Mouse (Mus musculus): ENCODE measurements at regions not wholly inside any gene's neighbourhood (a gene's known extent, or its start where the extent isn't known, plus 50 kb on each side); places are given as distances from the start of the nearest gene placed in this dataset.
A peak's percentile ranks its signal among the peaks of the same experiment; 100 is the strongest.

DNA sequence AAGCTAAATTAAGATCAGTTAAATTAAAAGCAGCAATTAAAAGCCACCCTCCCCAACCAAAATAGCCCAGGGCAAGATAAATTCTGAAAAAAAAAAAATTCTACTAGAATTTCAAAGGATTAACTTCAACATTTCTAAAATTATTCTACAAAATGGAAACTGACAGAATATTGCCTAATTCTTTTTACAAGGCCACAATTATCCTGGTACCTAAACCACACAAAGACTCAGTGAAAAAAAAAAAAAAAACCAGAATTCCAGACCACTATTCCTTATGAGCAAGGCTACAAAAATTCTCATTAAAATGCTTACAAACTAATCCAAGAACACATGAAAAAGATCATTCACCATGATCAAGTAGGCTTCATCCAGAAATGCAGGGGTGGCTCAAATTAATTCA is 174.5 kb upstream of the Car8 start:
- Histone ChIP-seq H3K27ac (no peak overlapping the region), H3K27me3 (ENCODE audit: insufficient read depth, poor library complexity, severe bottlenecking) (no peaks in the 10 kb centered on the region), H3K9me3 (no peaks in the 10 kb centered on the region), H3K4me3 (no peak overlapping the region), H3K4me1 (peaks cover 5% of the 10 kb centered on the region), H3K36me3 (no peaks in the 10 kb centered on the region)
- no peak for DNase-seq (ENCODE audit: low spot score)

DNA sequence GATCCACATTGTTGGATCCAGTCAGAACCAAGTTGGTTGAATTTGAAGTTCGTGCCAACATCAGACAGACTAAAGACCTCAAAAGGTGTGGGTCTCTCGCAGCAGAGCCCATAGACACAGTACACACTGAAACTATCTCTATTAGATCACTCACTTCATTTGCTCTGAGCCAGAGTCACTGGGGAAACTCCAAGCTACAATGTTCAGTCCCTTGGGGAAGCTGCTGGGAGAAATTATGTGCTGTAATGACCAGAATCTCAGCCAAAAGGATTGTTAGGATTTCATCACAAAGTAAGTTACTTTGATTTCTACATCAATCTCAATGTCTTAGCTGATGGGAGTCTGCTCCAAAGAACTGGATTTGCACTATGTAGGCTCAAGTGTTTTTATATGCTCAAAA is 161.2 kb upstream of the Car8 start:
- WGBS = 81% methylated on average over 2 of the region's 2 CpGs
- no peak for DNase-seq (ENCODE audit: low spot score)

DNA sequence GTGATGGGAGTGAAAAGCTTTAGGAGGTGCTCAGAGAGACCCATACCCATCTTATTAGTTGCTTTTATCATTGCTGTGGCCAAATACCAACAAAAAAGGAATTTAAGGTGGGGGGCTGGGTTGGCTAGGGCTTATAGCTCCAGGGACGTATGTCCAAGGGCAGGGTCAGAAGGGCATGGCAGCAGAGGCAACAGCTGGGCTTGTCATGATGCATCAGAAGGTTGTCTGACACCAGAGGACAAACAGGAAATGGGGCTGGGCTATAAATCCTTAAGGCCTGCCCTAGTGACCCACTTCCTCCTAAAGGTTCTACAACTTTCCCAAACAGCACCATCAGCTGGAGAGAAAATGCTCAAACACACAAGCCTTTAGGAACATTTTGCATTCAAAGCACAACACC is 160.6 kb upstream of the Car8 start:
- Histone ChIP-seq H3K27me3 (ENCODE audit: insufficient read depth, poor library complexity, severe bottlenecking) (no peaks in the 10 kb centered on the region), H3K27ac (no peak overlapping the region), H3K4me3 (no peak overlapping the region), H3K36me3 (no peaks in the 10 kb centered on the region), H3K4me1 (no peaks in the 10 kb centered on the region), H3K9me3 (no peaks in the 10 kb centered on the region)
- WGBS = 47% methylated on average over 1 of the region's 1 CpGs
- no peak for DNase-seq (ENCODE audit: low spot score)

More for the DNA sequence above, 161.2 kb upstream of the Car8 start:
- Histone ChIP-seq H3K27me3 (ENCODE audit: insufficient read depth, poor library complexity, severe bottlenecking) (no peaks in the 10 kb centered on the region), H3K27ac (no peak overlapping the region), H3K4me1 (no peaks in the 10 kb centered on the region), H3K4me3 (no peak overlapping the region), H3K36me3 (no peaks in the 10 kb centered on the region), H3K9me3 (no peaks in the 10 kb centered on the region)

DNA sequence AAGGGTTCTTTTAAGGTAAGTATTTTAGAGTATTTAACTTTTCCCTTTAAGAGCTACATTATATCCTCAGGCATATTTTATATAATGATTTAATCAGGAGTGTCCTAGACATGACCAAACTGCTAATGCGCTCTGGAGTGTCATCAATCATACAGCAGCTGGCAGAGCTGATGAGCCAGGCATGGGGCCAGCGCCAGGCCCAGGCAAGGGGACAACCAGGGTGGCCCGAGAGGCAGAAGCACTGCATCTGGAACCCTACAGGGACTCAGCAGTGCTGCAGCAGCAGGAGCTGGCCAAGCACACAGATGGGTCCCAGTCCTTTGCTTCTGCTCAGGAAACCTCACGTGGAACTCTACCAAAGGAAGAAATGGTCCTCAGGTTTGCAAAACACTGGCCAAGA is 160.1 kb upstream of the Car8 start:
- H3K9me3 ChIP-seq = no peaks in the 10 kb centered on the region
- H3K4me3 ChIP-seq = no peak overlapping the region
- H3K27me3 ChIP-seq (ENCODE audit: insufficient read depth, poor library complexity, severe bottlenecking) = no peaks in the 10 kb centered on the region
- 78% methylated on average over 4 of the region's 4 CpGs for WGBS
- H3K36me3 ChIP-seq = no peaks in the 10 kb centered on the region
- H3K27ac ChIP-seq = no peak overlapping the region
- DNase-seq (ENCODE audit: low spot score) = no peak
- H3K4me1 ChIP-seq = no peaks in the 10 kb centered on the region

DNA sequence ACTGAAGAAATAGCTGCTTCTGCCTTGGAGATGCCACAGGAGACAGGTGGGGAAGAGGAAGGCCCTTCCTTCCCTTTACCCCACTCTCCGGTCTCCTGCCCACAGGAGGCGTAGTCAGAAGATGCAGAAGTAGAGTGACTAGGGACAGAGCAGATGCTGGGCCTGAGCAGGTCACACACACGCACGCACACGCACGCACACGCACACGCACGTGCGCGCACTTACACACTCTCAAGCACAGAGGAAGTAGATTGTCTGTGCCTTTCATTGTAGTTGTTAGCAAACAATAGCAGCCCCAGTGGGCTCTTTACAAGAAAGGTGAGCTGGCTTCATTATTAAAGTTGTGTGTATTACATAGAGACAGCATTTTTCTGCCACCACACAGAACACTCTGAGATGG is 144.3 kb upstream of the Car8 start:
- 0 out of 2 replicates have a peak, but pooled peaks cover 5% of the 10 kb centered on the region for H3K27me3 ChIP-seq (ENCODE audit: insufficient read depth, poor library complexity, severe bottlenecking)
- 90% methylated on average over 11 of the region's 11 CpGs for whole genome bisulfite sequencing
- H3K9me3 ChIP-seq = no peaks in the 10 kb centered on the region
- H3K4me1 ChIP-seq = no peaks in the 10 kb centered on the region
- H3K36me3 ChIP-seq = no peaks in the 10 kb centered on the region
- DNase-seq (ENCODE audit: low spot score) = no peak
- no peak overlapping the region for H3K4me3 ChIP-seq
- H3K27ac ChIP-seq = no peak overlapping the region

DNA sequence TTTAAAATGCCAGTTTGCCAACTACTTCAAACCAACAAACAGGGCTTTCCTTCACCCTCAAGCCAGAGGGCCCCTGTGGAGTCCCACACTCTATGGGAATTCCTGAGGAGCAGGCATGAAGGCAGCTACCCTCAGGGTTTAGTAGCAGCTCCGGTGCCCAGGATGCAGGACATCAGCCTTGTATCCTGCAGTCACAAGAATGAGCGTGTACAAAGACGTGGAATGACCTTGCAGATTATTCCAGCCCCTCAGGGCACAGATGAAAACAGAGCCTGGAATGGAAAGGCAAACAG is 143.2 kb upstream of the Car8 start:
- H3K9me3 ChIP-seq = no peaks in the 10 kb centered on the region
- H3K27ac ChIP-seq = no peak overlapping the region
- no peaks in the 10 kb centered on the region for H3K4me1 ChIP-seq
- 64% methylated on average over 3 of the region's 3 CpGs for WGBS
- DNase-seq (ENCODE audit: low spot score) = no peak
- H3K36me3 ChIP-seq = no peaks in the 10 kb centered on the region
- 0 out of 2 replicates have a peak, but pooled peaks cover 5% of the 10 kb centered on the region for H3K27me3 ChIP-seq (ENCODE audit: insufficient read depth, poor library complexity, severe bottlenecking)
- no peak overlapping the region for H3K4me3 ChIP-seq

DNA sequence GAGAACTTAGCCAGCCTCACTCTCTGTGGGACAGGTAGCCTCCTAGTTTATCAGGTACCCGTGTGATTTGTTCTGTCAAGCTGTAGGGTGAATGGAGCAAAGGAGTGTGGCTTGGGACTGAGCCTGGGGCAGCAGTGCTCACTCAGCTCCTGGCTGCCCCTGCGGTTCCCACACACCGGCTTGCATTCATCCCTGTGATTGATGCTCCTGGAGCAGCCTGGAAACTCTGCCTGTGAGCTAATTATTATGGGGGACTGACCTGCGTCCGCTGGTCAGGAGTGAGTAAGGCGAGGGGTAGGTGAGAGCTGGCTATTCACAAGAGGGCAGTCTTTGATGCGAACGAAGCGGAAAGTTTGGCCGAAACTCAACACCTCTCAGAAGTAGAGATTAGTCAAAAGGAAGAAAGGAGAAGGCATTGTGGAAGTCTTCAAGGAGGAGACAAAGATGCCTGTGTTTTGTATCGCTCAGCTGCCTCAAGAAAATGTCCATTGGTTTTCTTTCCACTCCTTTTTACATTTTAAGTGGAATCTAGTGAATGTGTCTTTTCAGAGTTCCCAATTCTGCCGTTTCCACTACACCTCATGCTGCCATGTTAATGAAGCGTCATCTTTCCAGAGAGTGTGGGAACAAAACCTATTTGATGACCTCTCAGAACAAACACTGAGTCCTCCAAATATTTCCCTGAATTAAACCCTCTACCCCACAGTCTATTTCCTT is 142.7 kb upstream of the Car8 start:
- 0 out of 2 replicates have a peak, but pooled peaks cover 5% of the 10 kb centered on the region for H3K27me3 ChIP-seq (ENCODE audit: insufficient read depth, poor library complexity, severe bottlenecking)
- H3K4me1 ChIP-seq = no peaks in the 10 kb centered on the region
- 40% methylated on average over 13 of the region's 13 CpGs for WGBS
- H3K36me3 ChIP-seq = no peaks in the 10 kb centered on the region
- no peaks in the 10 kb centered on the region for H3K9me3 ChIP-seq
- peak; percentile 71 for DNase-seq (ENCODE audit: low spot score)
- H3K4me3 ChIP-seq = no peak overlapping the region
- H3K27ac ChIP-seq = no peak overlapping the region

DNA sequence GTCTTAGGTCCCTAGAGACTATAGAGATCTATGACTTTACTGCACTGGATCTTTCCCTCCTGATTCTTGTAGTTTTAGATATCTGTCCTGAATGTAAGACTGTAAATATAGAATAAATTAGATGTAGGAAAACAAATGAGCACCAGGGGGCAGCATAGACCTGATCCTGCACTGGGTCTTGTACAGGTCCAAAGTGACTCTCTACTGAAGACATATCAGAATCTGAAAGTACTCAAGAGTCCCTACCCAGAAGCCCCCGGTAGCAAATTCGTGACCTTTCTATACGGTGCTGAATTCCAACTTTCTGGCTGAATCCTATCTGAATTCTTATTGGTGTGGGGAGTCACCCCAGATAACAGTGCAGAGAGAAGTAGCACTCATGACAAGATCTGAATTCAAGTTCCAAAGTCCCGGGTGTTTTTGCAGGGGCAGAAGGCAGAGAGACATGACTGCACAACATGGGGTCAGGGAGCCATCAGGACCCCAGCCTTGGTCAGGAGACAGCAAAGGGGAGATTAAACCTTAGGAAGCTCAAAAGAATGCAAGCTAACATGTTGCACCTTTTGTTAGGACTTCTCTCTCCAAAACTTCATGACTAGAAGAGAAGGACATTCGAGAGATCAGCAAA is 142.0 kb upstream of the Car8 start:
- Histone ChIP-seq H3K27me3 (ENCODE audit: insufficient read depth, poor library complexity, severe bottlenecking) (0 out of 2 replicates have a peak, but pooled peaks cover 5% of the 10 kb centered on the region), H3K4me1 (no peaks in the 10 kb centered on the region; the same call in 1 of the 2 replicates), H3K9me3 (no peaks in the 10 kb centered on the region), H3K4me3 (no peak overlapping the region), H3K36me3 (no peaks in the 10 kb centered on the region), H3K27ac (no peak overlapping the region)
- WGBS = 48% methylated on average over 5 of the region's 5 CpGs
- no peak for DNase-seq (ENCODE audit: low spot score)

DNA sequence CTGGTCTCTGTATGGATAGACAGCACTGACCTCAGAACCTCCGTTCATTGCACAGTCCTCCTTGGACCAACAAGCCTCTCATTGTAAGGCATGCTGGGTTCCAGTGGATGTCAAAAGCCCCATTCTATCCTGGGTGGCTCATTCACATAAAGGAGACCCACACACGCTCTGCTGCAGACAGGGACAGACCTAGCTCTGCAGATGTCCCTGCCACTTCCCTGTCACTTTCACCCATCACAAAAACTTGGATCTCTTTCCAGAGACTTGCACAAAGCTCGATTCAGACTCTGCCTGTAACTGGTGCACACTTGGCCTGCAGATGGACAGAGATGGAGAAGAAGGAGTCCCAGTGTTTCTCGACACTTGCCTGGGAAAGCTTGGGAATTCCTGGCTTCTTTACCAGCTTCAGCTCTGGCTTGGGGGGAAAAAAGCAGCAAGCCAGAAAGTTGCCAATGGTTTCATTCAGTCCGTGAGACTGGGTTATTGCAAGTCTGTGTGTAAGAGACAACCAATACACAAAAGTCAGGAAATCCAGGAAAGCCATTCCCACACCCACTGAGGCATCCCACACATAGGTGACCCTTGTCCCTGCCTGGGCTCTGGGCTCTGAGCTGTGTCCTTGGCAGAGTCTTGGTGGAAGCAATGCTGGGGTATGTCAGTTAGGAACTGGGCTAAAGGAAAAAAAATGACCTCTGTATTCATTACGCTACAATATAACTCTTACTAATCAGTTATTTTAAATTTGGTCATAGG is 136.1 kb upstream of the Car8 start:
- Histone ChIP-seq H3K9me3 (no peaks in the 10 kb centered on the region), H3K27me3 (ENCODE audit: insufficient read depth, poor library complexity, severe bottlenecking) (no peaks in the 10 kb centered on the region), H3K36me3 (no peaks in the 10 kb centered on the region), H3K27ac (no peak overlapping the region), H3K4me3 (no peak overlapping the region), H3K4me1 (no peaks in the 10 kb centered on the region; the same call in 1 of the 2 replicates)
- 76% methylated on average over 6 of the region's 6 CpGs for WGBS
- peak; percentile 70 for DNase-seq (ENCODE audit: low spot score)

DNA sequence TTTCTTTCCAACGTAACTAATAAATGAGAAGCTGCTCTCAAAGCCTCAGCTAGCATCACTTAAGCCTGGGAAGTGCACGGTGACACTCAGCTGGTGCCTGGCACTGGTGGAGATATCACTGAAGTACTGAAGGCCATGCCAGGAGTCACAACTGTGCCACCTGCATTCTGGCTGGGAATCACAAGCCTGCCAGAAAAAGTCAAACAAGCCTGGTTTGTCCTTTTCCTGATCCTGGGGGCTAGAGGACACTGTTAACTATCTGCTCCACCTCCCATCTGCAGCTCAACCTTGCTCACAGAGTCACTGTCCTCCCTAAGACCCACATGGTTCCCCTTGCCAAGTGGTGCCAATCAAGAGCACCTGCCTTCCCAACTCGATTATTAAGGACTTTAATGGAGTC is 135.2 kb upstream of the Car8 start:
- Histone ChIP-seq H3K4me3 (no peak overlapping the region), H3K9me3 (no peaks in the 10 kb centered on the region), H3K27ac (no peak overlapping the region), H3K36me3 (no peaks in the 10 kb centered on the region), H3K4me1 (no peaks in the 10 kb centered on the region; the same call in 1 of the 2 replicates), H3K27me3 (ENCODE audit: insufficient read depth, poor library complexity, severe bottlenecking) (no peaks in the 10 kb centered on the region)
- WGBS = 70% methylated on average over 3 of the region's 3 CpGs
- DNase-seq (ENCODE audit: low spot score) = no peak

DNA sequence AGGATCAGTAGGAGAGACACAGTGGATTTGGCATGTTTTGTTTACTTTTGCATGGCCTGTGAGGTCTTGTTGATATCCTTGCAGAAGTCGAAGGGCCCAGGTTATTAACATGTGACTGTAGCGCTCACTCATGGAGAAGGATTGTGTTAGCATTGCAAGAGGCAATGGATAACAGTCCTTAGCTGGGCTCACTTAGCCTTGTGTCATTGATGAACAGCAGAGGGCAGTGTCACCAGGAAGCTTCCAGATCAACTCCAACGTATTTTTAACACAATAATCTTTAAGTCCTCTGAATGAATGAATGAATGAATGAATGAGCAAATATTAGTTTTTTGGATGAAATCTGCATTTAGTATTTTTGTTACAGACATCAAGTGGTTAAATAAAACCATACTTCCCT is 133.2 kb upstream of the Car8 start:
- WGBS = 68% methylated on average over 3 of the region's 3 CpGs
- no peaks in the 10 kb centered on the region for H3K36me3 ChIP-seq
- DNase-seq (ENCODE audit: low spot score) = peak; percentile 72
- no peaks in the 10 kb centered on the region for H3K9me3 ChIP-seq
- H3K27ac ChIP-seq = no peak overlapping the region
- no peak overlapping the region for H3K4me3 ChIP-seq
- H3K4me1 ChIP-seq = no peaks in the 10 kb centered on the region; the same call in 1 of the 2 replicates
- H3K27me3 ChIP-seq (ENCODE audit: insufficient read depth, poor library complexity, severe bottlenecking) = no peaks in the 10 kb centered on the region

DNA sequence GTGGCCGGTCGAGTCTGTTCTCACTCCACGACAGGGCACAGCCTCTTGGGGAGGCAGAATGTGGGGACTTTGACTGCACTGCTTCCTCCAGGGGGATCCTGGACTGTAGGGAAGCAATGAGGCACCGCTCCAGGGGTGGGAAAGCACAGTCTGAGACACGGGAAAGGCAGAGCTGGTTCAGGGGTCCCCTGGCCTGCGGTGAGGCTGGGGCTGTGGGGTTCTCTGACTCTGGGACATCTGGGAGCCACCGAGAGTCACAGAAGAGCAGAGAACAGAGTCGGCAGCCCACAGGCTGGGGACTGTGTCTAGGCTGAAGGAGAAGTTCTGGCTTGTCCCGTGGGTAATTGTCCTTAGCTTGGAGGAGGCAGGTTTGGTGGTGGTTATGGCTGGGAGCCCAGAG is 131.9 kb upstream of the Car8 start:
- Histone ChIP-seq H3K4me3 (no peak overlapping the region), H3K4me1 (no peaks in the 10 kb centered on the region; the same call in 1 of the 2 replicates), H3K27me3 (ENCODE audit: insufficient read depth, poor library complexity, severe bottlenecking) (no peaks in the 10 kb centered on the region), H3K36me3 (no peaks in the 10 kb centered on the region), H3K27ac (0 out of 2 replicates have a peak overlapping the region, but pooled peaks have one; percentile 19), H3K9me3 (no peaks in the 10 kb centered on the region)
- WGBS = 64% methylated on average over 9 of the region's 9 CpGs
- DNase-seq (ENCODE audit: low spot score) = peak; percentile 63

Data from heart, embryonic 10.5 days (tissue).